Mouse (Mus musculus) liver, embryonic 11.5 days (tissue): ENCODE measurements around the gene Ceacam1. TPM values are rescaled to one million over a fixed set of nuclear protein-coding genes. Genes with fewer than 3 reads are reported as not detected.
"Not testable (repeated sequence)": the region's sequence is repeated elsewhere in the genome, so short reads cannot be mapped to it uniquely, and the experiment has no call there.

Experiments used
- ATAC-seq: fragments of 200-750 bp; cut with Nextera tagmentation; replicated peaks from 2 replicates; pipeline ENCODE4 v1.8.0; 2017; ENCODE audit warnings: moderate number of reproducible peaks, mild to moderate bottlenecking, moderate TSS enrichment, moderate library complexity; ENCODE audit not compliant: low FRiP score
- DNase-seq: peaks from one replicate; pipeline ENCODE4 v3.0.0-alpha.2; 2017; ENCODE audit warnings: low spot score
- H3K27ac ChIP-seq: fragments of 300-500 bp; sonication (generic); 2 replicates; pipeline ENCODE4 v1.5.1; 2014; ENCODE audit warnings: mild to moderate bottlenecking, low read depth, low read length, control low read depth
- H3K27me3 ChIP-seq: fragments of 300-500 bp; sonication (generic); replicated peaks from 2 replicates; pipeline ENCODE4 v1.6.1; 2014; ENCODE audit warnings: low read length, mixed read lengths; ENCODE audit not compliant: control insufficient read depth, insufficient read depth
- H3K36me3 ChIP-seq: fragments of 300-500 bp; sonication (generic); 2 replicates; pipeline ENCODE4 v1.6.1; 2014; ENCODE audit warnings: mild to moderate bottlenecking, low read length, moderate library complexity, mixed read lengths; ENCODE audit not compliant: control insufficient read depth, insufficient read depth
- H3K4me1 ChIP-seq: fragments of 300-500 bp; sonication (generic); replicated peaks from 2 replicates; pipeline ENCODE4 v1.6.1; 2014; ENCODE audit warnings: low read length, mixed read lengths; ENCODE audit not compliant: control insufficient read depth, insufficient read depth
- H3K4me2 ChIP-seq: fragments of 300-500 bp; sonication (generic); 2 replicates; pipeline ENCODE4 v1.6.1; 2014; ENCODE audit warnings: mild to moderate bottlenecking, control low read depth, moderate library complexity
- H3K4me3 ChIP-seq: fragments of 300-500 bp; sonication (generic); 2 replicates; pipeline ENCODE4 v1.5.1; 2014; ENCODE audit warnings: low read depth, low read length, control low read depth
- H3K9ac ChIP-seq: fragments of 300-500 bp; sonication (generic); 2 replicates; pipeline ENCODE4 v1.6.1; 2014; ENCODE audit warnings: low read depth, low read length, control low read depth
- H3K9me3 ChIP-seq: fragments of 300-500 bp; sonication (generic); 2 replicates; pipeline ENCODE4 v1.6.1; 2016; ENCODE audit warnings: low read length, inconsistent platforms, mixed read lengths; ENCODE audit not compliant: control insufficient read depth
- WGBS: fragments of 180-500 bp; shearing (Covaris S2); extraction: QIAGEN DNeasy Blood & Tissue Kit; methylation state at CpG from one replicate; pipeline ENCODE4 v1.1.7; 2014; 5-methylcytosine and 5-hydroxymethylcytosine counted together
- polyA plus RNA-seq: library from polyadenylated mRNA; unstranded; fragments of >200 nt; fragmentation: Nextera tagmentation; extraction: Ambion mirVana; gene quantifications from 2 replicates; pipeline ENCODE4 v1.2.1, GENCODE M21; 2014

Gene Ceacam1
- polyA plus RNA-seq, 1 experiment from 2014 or later: 3.6 TPM

DNA sequence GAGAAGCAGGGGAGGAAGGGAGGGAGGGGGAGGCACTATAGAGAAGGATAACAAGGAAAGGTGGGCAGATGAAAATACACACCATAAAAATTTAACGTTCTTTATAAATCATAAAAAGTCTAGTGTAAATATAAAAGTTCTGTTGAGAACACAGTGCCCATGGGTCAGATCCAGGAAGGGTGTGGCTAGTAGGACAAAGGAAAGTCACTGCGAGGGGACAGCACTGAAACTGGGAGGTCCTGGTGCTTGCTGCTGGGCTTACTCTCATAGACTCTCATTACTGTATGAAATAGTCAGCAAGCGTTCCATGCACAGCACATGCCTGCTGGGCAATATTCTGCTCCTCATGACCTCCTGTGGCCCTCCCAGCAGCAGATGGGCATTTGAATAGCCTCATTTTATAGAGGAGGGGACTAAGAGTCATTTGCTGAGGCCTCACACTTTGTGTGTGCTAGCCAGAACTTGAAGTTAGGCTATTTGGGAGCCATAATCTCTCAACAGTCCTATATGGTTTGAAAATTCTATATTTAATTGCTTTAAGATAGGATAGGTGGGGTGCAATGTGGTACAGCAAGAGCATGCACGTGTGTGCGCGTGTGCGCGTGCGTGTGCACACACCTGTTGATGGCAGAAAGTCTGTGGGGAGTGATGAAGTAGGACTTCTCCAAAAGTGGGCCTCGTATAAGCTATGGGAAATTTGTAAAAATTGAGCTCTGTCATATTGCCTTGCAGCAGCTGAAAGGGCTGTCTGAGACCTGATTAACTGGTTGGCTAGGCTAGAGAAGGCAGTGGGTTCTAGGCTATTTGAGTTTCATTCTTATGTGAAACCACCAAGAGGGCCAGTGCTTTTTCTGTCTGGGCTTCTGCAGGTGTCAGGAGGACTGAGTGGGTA lies 42.5 kb downstream of the Ceacam1 start:
- Histone ChIP-seq H3K9ac (no peak overlapping the region), H3K4me1 (no peaks in the 10 kb centered on the region; the same call in 1 of the 2 replicates), H3K36me3 (no peaks in the 10 kb centered on the region), H3K9me3 (no peaks in the 10 kb centered on the region), H3K27ac (no peak overlapping the region), H3K4me3 (no peak overlapping the region), H3K4me2 (no peak overlapping the region), H3K27me3 (no peaks in the 10 kb centered on the region)
- DNase-seq (no peak), ATAC-seq (no peak)
- WGBS: 85% methylated on average over 10 of the region's 10 CpGs

DNA sequence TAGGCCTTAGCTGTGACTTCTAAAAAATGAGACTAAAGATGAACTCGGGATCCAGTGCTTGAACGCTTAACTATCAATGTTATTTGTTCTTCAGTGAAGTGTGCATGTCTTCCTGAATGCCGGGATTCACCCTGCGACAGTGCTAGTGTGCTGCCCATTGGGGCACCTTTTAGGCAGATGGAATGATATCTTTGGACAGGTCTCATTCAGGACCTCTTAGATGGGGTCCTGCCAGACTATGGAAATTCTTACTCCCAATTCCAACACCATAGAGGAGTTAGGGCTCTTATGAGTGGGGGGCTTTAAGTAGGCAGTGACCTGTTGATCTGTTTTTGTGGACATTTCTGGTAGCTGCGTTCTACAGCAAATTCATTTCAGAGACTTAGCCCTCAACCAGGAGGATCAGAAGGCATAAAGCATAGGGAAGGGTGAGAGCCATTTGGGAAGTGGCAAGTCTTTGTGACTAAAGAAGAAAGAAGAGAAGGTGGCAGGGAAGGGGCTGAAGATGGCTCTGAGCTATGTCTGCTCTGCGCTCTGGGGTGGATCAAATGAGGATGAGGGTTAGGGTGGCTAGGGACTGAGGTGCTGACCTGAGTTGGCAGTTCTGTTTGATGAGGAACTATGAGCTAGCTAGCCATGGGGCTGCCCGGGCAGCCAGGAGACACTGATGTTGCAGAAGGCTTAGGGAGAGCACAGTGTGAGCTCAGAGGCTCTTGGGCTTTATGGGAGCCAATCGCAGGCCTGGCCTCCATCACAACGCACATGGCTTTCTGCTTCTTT lies 43.4 kb downstream of the Ceacam1 start:
- WGBS: 85% methylated on average over 9 of the region's 9 CpGs

DNA sequence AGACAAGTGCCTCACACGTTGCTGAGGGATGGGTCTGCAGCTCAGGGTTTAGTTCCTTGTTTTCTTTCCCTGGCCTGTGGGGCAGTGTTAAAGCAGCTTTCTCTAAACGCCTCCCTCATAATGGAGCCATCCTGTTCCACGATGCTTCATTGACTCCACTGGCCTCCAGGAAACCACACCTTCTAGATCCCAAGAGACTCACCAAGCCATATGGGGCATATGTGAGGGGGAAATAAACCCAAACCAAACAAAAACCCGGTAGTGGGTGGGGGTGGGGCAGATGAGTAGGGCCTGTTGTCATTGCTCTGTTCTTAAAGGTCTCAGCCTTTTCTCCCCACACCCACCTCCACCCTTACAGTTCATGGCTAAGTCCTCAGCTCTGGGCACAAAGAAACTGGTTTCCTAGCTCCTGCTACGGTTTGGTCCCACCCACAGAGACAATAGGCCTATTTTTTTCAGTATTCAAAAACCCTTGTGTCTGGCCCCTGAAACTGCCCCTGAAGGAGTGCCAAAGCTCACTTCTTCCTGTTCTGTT lies 44.3 kb downstream of the Ceacam1 start:
- Histone ChIP-seq H3K27me3 (no peaks in the 10 kb centered on the region), H3K9me3 (no peaks in the 10 kb centered on the region), H3K36me3 (no peaks in the 10 kb centered on the region), H3K27ac (no peak overlapping the region), H3K9ac (no peak overlapping the region), H3K4me2 (no peak overlapping the region), H3K4me1 (no peaks in the 10 kb centered on the region; the same call in 1 of the 2 replicates), H3K4me3 (no peak overlapping the region)
- DNase-seq (no peak), ATAC-seq (no peak)
- 23% methylated on average over 5 of the region's 5 CpGs for WGBS

More for the DNA sequence above, 43.4 kb downstream of the Ceacam1 start:
- no peaks in the 10 kb centered on the region; the same call in 1 of the 2 replicates for H3K4me1 ChIP-seq
- H3K9ac ChIP-seq: no peak overlapping the region
- no peak overlapping the region for H3K27ac ChIP-seq
- no peaks in the 10 kb centered on the region for H3K9me3 ChIP-seq
- DNase-seq (no peak), ATAC-seq (no peak)
- H3K36me3 ChIP-seq: no peaks in the 10 kb centered on the region
- no peak overlapping the region for H3K4me2 ChIP-seq
- no peaks in the 10 kb centered on the region for H3K27me3 ChIP-seq
- no peak overlapping the region for H3K4me3 ChIP-seq

DNA sequence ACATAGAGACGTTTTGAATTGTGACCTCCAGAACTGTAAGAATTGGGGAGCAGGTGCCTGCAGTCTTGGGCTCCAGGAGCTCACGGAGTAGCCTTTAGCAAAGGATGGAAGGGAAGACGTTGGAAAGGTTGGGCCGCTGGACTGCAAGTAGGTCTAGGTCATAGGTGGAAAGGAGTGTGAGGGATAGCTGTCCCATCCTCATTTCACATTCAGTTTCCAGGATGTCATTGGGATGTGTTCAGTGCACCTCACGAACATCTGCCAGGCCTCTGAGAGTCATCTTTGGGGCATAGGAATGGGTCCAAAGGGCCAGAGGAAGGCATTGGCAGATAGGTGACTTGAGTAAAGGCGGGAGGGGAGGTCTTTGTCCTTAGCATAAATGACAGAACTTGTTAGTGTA lies 45.0 kb downstream of the Ceacam1 start:
- 85% methylated on average over 6 of the region's 6 CpGs for WGBS
- Histone ChIP-seq H3K4me2 (no peak overlapping the region), H3K4me1 (no peaks in the 10 kb centered on the region; the same call in 1 of the 2 replicates), H3K27ac (no peak overlapping the region), H3K9me3 (no peaks in the 10 kb centered on the region), H3K9ac (no peak overlapping the region), H3K4me3 (no peak overlapping the region), H3K27me3 (no peaks in the 10 kb centered on the region), H3K36me3 (no peaks in the 10 kb centered on the region)
- ATAC-seq: no peak
- DNase-seq: no peak

DNA sequence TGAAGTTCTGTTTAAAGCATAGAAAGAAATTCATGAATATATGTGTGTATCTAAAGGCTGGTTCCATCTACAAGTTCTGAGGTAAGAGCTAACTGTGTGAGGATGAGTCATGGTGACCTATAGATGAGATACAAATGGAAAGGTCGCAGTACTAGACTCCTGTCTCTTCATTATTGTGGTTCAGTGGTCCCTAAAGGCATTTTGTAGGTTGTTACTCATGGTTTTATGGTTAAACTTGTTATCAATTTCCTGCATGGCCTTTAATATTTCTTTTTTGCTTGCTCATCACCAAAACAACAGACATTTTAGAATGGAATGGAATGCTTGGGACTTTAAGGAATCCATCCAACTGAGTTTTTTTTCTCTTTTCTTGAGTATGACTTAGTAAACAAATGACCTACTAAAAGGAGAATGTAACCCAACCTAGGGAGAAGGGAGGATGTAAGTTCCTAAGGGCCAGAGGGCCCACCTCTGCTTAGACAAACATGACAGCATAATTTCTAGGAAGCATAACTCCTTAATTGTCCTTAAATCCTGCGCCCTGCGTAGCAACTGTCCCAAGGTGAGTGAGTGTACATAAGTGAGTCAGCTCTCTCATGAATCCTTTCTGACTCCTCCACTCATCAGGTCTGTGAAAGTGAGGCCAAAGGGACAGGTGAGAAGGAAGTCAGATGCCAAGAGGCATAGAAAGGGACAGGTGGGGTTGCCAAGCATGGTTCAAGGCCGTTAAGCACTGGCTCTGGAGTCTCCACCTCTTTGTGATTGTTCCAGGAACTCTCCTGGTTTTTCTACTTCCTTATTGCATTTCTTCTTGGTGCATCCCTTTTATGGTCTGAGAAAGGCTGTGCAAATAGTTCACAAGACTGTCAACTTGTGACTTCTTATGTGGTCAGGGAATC lies 47.3 kb downstream of the Ceacam1 start:
- DNase-seq (no peak), ATAC-seq (no peak)
- no peaks in the 10 kb centered on the region for H3K27me3 ChIP-seq
- no peaks in the 10 kb centered on the region for H3K9me3 ChIP-seq
- H3K9ac ChIP-seq: no peak overlapping the region
- H3K4me3 ChIP-seq: no peak overlapping the region
- H3K36me3 ChIP-seq: no peaks in the 10 kb centered on the region
- WGBS: 83% methylated on average over 4 of the region's 4 CpGs
- no peaks in the 10 kb centered on the region for H3K4me1 ChIP-seq
- no peak overlapping the region for H3K27ac ChIP-seq
- H3K4me2 ChIP-seq: no peak overlapping the region

DNA sequence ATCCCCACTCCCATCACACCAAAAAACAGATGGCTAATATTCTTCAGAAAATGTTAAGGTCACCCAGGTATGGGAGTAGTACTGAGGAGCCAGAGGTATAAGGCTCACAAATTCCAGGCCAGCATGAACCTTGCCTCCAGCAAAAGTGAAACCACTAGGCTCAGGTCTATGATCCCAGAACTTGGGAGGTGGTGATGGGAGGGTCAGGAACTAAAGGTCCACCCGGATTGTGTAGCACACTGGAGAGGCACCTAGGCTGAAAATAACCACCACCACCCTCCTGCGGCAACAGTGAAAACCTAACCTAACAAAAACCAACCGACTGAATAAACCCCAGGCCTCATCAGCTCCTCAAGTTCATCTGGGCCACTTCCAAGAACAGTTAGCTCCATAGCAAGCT lies 49.1 kb downstream of the Ceacam1 start:
- ATAC-seq (no peak), DNase-seq (no peak)
- Histone ChIP-seq H3K9me3 (no peaks in the 10 kb centered on the region), H3K36me3 (no peaks in the 10 kb centered on the region), H3K4me3 (no peak overlapping the region), H3K27ac (no peak overlapping the region), H3K27me3 (no peaks in the 10 kb centered on the region), H3K4me2 (no peak overlapping the region), H3K9ac (no peak overlapping the region), H3K4me1 (no peaks in the 10 kb centered on the region)
- WGBS: 85% methylated on average over 3 of the region's 3 CpGs

DNA sequence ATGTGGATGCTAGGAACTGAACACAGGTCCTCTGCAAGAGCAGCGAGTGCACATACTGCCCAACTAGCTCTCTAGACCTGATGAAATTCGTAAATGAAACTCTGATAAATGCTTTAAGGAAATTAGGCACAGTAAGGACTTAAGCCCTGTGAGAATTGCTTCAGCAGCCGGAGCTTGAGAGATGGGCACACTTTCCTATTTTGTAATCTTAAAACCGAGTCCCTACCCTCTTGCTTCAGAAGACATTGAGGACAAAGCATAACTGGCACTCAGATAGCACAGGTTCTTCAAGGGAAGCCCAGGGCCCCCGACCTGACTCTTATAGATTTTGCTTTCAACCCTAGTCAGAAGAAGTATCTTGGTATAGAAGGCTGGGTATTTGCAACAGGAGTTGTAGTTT lies 50.3 kb downstream of the Ceacam1 start:
- H3K27ac ChIP-seq: no peak overlapping the region
- no peak for ATAC-seq
- H3K36me3 ChIP-seq: no peaks in the 10 kb centered on the region
- H3K27me3 ChIP-seq: peaks cover 7% of the 10 kb centered on the region
- no peak for DNase-seq
- 67% methylated on average over 5 of the region's 5 CpGs for WGBS
- no peak overlapping the region for H3K4me2 ChIP-seq
- no peaks in the 10 kb centered on the region for H3K4me1 ChIP-seq
- no peaks in the 10 kb centered on the region for H3K9me3 ChIP-seq
- H3K4me3 ChIP-seq: no peak overlapping the region
- H3K9ac ChIP-seq: no peak overlapping the region

DNA sequence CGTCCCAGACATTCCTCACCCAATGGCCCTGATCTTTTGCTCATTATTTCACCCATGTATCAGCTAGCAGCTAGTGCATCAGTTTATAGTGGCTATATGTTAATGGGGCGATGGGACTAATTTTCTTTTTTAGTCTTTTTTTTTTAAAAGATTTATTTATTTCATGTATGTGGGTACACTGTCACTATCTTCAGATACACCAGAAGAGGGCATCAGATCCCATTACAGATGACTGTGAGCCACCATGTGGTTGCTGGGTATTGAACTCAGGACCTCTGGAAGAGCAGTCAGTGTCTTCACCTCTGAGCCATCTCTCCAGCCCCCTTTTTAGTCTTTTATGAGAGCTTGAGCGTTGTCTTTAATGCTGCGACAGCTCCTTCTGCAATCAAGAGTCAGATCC lies 51.0 kb downstream of the Ceacam1 start:
- not testable (repeated sequence) for DNase-seq, H3K4me3 ChIP-seq, H3K36me3 ChIP-seq, H3K4me1 ChIP-seq, ATAC-seq, H3K9me3 ChIP-seq, H3K9ac ChIP-seq, H3K4me2 ChIP-seq, H3K27ac ChIP-seq
- H3K27me3 ChIP-seq: peaks cover 11% of the 10 kb centered on the region
- 80% methylated on average over 4 of the region's 4 CpGs for WGBS
